Mouse (Mus musculus) spleen, postnatal 36 days (tissue): ENCODE results near the gene Rdh5.

Source experiments
- DNase-seq, 2 experiments: peaks; one replicate each; pipeline ENCODE4 v3.0.0; 2022; ENCODE audit warnings: low spot score in 2 of 2, mixed read lengths in 1 of 2

Gene Rdh5

DNA sequence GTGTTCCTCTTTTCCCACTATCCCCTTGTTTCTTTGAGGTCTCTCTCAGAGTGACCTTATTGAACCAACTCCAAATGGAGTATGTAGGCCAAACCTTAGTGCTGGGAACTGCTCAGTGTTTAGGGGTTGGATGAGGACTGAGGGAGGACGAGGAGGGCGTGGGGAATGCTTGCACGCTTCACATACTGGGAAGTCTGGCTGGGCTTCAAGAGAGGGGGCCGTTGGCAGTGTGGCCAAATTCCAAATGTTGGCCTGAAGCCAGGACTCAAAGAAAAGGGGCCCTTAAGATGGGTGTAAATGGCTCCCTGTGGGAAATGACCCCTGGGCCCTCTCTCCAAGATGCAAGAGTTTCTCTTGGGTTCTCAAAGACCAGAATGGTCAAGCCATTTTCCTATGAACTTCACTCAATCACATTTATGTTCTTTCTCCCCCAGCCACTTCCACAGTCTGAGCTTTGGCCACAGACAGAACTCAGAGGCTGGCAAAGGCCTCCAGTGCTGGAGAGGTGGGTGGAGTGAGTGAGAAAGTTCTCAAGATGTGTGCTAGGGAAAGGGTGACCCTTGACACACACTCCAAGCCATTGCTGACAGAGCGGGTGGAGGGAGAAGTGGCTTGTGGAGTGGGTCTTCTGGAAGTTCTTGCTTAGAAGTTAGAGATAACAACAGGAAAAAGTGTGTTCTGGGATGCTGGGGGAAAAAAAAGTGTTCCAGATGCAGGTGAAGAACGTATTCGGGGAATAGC, 7.1 kb upstream of the Rdh5 start:
- no peak for DNase-seq

DNA sequence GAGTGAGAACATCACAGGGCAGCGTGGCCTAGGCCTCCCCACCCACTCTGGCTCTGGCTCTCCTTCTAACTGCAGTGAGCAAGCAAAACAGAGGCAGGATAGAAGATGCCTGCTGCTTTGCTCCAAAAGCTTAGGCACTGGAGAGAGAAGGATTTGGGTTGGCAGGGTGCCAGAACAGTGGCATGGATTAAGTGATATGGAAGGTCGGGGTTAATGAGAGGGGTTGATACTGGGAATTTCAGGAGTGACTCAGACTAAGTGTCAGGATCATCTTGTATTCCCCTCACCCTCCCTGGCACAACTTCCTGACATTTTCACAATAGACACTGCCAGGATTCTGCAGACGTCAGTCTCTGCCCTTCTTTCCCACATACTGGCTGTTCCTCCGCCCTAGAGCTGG, 5.7 kb upstream of the Rdh5 start:
- DNase-seq = no peak

DNA sequence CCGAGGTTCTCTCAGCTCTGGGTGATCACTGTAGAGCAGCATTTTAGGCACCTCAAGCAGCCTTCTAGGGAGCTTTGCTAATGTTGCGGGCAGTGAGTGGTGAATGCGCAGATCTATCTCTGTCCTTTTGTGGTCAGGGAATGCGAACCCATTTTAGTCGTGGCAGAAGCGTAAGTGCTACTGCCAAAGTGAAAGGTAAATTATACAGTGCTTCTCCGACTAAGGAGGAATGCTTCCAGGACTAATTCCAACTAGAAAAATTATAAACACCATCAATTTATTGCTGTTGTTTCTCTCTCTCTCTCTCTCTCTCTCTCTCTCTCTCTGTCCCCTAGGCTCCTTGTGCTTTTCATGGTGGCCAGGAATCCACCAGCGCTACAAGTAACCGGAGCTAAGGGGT, 1.2 kb upstream of the Rdh5 start, which contains the start of gene Bloc1s1:
TSS of gene Bloc1s1 (minus strand) at position 101 of the 400 bp plus-strand sequence.
- no peak for DNase-seq

DNA sequence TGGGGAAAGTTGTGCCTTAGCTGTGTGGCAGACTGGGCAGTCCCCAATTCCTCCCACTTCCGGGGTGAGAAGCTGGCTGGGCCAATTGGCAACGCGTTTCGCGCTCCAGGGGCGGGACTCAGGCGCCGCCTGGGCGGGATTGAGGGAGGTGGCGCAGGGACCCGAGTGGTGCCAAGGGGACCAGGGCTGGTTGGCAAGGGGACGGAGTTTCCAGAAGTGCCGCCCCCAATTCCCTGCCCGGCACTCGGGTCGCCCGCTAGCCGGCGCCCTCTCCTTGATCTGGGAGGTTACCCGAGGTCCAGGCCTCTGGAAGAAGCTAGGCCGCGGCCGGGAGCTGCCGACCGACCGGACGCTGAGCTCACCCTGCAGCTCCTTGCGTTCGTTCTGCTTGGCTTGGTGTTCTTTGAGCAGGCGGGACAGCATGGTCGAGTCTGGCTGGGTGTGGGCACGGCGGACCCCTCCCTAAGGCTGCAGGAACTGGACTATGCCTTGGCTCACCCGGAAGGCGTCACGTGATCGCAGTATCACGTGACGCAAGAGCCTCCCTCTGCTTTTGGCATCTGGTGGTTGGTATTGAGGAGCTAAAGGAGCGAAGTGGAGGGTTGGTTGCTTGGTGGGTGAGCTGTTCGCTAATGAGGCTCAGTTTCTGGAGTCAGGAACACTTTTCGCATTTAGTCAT, 464 bp upstream of the Rdh5 start:
- DNase-seq = peak; percentile 91 to 93

DNA sequence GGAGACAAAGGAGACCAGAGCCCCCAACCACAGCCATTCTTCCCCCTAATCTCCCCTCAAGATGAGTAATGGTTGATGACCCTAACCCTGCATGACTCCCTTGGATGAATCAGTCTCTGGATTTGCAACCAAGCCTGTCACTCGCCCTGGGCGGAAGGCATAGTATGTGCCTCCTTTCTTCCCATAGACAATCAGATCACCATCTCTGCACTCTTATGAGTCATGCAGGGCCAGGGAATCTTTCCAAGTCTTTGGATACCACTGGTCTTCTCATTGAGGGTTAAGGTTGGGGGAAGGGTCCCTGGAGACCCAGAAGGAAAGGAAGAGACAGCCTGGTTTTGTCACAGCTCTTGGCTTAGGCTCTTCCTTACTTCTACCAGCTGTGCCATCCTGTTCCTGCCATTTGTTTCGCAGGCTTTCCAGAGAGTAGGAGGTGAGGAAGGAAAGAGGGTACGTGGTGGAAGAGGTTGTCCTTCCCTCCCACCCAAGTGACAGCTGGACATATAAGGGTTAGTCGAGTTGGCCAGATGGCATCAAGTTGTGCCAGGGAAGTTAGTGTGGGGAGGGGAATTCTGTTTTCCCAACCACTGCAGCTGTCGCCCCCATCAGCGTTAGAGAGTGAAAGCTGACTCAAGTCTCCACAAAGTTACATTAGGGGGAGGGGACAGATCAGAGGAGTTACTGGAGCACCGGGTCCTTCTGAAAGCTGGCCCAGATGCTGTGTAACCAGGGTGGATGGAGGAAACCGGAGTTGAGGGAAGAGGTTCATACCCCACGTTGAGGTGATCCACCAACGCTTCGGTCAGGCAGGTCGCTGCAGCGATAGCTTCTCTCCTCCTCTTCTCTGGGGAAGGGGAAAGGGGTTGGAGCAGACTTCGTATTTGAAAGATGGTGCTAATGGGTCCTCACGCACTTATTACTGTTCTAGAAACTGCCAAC, 536 bp downstream of the Rdh5 start:
- DNase-seq = no peak

DNA sequence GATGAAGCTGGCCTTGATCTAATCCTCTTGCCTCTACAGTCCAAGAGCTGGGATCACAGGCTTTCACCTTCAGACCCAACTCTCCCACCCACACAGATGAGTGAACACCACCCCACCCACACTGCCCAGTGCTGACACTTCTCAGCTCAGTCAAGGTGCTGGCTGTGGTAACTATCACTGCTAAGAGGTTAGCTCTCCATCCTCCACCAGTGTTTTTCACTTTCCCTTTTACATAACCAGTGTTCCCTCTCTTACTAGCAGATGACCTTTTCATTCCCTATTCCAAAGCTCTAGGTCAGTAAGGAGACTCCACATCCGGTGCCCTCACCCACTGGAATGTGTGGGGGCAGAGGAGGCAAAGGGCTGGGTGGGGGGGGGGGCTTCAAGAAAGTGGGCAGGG, 1.4 kb downstream of the Rdh5 start:
- DNase-seq = no peak

DNA sequence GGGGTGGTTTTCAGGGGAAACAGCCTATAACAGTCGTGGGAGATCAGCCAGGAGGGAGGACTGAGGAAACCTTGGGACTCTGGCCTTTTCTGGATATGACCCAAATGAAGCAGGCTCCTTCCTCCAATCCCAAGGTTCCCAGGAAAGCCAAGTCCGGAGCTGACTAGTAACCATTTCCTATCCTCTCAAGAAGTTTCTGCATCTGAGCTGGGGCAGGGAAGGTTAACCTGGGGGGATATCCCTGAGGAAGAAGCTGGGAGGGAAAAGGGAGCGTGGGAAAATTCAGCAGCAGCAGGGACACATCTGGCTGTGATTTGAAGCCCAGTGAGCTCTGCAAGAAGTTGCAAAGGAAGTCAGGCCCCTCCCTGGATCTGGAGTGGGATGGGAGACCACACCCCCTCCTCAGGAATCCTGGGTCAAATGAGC, 1.9 kb downstream of the Rdh5 start:
- DNase-seq = no peak

DNA sequence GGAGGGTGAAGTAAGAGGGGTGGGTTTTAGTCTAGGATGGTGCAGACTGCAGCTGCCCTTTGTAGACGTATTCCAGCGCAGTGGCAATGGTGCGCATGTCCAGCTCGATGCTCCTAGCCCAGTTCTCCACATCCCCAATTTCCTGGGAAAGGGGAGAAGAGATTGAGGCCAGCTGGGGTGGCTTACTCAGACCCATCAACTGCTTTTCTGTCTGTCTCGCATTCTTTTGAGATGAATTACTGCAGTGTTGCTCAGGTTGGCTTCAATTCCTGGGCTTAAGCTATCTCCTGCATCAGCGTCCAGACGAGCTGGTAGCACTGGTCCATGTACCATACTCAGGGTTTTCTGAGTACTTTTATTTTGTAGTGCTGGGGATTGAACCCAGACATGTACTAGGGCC, 2.7 kb downstream of the Rdh5 start:
- no peak for DNase-seq

DNA sequence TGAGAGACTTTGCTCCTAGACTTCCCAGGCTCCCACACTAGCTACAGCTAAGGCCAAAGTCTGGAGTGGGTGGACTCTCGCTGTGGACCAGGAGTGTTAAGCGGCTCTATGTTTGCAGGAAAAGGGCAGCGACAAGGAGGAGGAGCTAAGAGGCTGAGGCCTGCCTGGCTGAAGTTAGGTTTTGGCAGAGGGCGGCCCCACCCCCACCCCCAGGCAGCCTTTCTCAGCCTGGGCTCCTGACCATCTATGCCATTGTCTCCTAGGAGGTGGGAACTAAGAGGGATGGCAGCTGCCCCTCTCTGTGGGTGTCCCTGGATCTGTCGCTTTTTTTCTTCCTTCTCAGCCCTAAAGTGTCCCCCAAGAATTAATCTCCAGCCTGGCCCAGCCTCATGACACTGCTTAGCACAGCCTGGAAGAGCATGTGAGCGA, 3.5 kb downstream of the Rdh5 start:
- no peak for DNase-seq

DNA sequence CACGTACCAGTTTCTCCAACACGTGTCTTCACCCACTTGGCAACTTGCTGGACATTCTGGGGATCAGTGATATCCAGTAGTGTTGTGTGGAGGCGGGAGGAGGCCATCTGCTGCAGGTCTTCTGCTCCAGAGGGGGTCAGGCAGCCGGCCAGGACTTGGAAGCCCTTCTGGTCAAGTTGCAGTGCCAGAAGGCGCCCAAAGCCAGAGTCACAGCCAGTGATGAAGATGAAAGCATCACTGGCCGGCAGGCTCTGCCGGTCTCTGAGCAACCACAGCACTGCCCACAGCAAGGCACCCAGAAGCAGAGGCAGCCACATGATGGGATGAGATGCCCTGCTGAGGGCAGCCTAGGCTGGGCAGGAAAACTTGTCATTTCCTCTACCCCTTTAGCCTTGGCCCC, 4.4 kb downstream of the Rdh5 start:
- no peak for DNase-seq

DNA sequence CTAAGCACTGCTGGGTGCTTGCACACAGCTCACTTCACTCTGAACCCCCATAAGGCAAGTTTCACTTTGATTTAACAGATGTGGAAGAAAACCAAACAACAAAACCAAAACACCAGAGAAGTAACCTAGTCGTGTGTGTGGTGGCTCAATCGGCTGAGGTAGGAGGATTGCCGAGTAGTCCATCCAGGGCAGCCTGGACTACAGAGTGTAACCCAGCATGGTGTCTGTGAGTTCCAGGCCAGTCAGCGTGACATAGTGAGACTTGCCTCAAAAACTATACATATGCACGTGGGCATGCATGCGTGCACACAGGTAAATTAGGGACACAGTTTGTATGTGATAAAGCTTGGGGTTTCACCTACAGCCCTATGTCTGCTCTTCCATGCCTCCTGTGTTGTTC, 5.3 kb downstream of the Rdh5 start:
- no peak for DNase-seq

DNA sequence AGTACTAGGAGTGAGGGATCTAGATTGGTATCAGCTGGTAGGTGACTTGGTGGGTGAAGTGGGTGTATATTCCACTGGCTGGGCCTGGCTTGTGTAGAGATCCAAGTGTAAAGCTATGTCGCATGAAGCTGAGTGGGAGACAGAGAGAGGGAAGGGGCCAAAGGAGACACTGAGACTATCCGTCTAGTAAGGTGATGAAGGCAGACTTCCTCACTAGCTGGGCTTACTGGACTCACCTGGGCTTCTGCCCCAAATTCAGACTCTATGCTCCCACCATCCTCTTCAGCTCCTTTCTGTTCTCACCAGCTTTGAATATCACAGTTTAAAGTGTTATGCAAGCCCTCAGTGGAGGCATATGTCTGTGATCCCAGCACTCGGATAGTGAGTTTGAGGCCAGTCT, 6.0 kb downstream of the Rdh5 start:
- no peak for DNase-seq

DNA sequence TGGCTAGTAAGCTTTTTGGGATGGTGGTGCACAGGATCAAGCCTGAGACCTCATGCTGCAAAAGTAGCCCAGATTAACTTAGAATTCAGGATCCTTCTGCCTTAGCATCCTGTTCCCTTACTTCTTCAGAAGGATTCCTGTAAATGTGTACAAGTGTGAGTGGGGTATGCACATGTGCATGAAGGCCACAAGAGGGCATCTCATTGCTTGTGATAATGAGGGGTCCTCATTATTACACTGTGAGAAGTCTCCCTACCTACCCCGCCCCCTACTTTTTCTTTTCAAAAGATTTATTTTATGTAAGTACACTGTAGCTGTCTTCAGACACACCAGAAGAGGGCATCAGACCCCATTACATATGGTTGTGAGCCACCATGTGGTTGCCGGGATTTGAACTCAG, 7.1 kb downstream of the Rdh5 start:
- no peak for DNase-seq

DNA sequence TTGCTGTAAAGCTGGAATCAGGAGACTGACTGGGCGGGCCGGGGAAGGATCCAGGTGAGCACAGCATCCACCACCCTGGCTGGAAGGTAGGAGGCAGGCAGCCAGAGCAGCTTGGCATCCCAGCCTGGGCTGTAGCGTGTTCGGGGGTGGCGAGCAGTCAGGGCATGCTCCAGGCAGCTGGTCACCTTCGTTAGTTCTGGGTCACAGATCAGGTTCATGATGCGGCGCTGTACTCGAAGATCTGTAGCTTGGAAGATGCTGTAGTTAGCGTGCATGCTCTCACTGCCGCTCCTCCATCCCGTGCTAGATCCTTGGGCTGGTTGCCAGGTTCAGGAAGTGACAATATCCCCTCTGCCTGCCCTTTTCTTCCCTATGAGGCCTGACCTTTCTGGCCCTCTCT, 9.0 kb downstream of the Rdh5 start:
- DNase-seq = no peak

DNA sequence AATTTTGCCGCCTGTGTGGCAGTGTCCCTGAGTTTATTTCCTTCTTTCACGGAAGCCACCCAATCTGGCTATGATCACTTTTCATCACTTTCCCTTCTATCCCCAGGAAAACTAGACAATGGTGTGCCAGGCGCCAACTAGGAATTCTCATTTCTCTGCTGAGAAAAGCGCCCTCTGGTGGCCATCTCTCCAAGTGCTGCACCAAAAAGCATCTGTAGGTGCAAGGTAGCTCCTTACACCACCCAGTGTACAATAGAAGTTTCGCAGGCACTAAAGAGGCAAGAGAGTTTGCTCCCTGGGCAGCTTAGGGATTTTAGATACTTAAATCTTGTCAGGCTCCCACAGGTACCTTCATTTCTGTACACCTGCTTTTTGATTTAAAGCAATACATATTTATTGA, 9.5 kb downstream of the Rdh5 start:
- peak; percentile 63 to 72 for DNase-seq

DNA sequence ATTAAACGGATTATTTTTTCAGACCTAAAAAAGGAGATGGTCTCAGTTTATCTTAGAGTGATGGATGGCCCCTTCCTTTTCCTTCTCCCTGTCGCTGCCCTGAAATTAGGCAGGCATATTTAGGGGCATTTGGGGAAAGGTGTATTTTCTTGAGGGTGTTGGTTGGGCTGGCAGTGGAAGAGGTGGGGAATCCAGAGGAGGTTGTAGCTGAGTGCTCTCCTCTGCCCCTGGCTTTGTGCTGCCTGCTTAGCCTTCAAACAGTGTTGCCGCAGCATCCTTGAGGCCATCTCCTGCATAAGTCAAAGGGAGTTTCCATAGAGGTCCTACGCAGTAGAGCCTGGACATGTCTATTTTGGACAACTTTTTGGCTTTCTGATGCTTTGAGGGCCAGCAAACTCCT, 9.9 kb downstream of the Rdh5 start:
- DNase-seq = no peak

DNA sequence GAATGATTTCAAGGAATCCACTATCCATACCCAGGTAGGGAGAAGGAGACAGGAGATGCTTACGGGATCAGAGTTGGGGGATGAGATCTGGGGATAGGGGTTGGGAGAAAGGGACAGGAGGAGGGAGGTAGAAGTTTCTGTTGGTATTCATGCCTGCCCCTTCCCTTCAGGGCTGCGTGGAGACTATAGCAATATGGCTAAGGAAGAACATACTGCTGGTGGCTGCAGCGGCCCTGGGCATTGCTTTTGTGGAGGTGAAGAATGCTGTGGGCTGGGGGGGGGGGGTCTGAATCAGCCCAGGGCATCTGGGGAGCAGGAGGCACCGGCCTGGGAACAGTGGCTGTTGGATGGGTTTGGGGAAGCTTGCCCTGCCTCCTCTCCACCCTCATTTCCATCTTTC, 10.4 kb downstream of the Rdh5 start:
- no peak for DNase-seq

DNA sequence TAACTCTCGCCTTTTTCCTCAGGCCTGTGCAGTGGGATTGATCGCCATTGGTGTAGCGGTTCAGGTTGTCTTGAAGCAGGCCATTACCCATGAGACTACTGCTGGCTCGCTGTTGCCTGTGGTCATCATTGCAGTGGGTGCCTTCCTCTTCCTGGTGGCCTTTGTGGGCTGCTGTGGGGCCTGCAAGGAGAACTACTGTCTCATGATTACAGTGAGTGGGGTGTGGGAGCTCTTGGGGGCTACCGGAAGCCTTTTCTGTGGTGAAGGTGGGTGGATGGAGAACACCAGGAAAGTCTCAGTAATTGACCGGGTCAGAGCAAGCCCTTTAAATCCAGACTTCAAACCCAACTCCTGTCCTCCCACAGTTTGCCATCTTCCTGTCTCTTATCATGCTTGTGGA, 11.3 kb downstream of the Rdh5 start:
- DNase-seq = no peak

DNA sequence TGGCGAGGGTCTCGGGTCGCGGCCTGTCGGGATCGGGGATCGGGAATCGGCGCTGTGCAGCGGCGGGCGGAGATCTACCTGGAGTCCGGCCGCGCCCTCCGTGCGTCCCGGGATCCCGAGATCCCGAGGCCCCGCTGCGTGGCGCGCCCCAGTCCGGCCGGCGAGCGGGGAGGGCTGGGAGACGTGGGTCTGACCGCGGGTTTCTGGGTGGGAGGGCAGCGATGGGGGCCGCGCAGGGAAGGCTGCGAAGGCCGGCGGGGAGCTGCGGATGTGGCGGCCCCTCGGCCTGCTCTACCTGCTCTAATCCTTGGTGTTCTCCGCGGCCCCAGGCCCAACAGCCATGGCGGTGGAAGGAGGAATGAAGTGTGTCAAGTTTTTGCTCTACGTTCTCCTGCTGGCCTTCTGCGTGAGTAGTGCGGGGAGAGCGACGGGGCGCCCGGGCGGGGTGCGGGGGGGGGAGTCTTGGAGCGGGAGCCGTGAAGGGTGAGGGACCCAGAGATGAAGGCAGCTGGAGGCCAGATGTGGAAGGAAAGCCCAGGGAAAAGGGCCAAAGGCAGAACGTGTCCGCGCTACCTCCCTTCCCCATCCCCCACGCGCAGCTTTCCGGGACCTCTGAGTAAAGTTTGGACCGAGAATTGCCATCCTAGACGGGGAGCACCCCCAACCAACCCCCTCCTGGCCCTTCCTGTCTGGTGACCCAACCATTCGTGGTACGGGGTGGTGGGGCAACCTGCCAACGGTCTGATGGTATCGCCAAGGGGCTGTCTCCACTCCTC, 12.4 kb downstream of the Rdh5 start:
- DNase-seq = no peak

DNA sequence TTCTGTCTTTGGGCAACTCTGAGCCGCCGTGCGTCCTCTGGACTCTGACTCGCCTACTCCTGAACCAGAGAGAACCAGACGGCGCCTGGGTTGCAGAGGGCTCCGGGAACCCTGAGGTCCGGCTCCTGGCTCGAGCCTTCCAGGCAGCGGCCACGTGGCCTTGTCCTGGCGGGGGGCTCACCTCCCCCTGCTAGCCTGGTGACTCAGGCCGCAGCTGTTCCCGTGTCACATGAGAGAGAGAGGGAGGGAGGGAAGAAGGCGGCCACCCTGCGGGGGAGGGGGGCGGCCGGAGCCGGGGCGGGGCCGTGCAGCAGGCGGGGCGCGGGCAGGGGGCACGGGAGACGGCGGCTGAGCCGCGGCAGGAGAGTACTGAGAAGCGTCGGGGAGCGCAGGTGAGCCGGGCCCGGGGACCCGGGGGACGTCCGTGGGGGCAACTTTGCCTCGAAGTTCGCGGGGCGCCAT, 13.1 kb downstream of the Rdh5 start:
- DNase-seq = peak in 1 of 2 experiments; percentile 37

DNA sequence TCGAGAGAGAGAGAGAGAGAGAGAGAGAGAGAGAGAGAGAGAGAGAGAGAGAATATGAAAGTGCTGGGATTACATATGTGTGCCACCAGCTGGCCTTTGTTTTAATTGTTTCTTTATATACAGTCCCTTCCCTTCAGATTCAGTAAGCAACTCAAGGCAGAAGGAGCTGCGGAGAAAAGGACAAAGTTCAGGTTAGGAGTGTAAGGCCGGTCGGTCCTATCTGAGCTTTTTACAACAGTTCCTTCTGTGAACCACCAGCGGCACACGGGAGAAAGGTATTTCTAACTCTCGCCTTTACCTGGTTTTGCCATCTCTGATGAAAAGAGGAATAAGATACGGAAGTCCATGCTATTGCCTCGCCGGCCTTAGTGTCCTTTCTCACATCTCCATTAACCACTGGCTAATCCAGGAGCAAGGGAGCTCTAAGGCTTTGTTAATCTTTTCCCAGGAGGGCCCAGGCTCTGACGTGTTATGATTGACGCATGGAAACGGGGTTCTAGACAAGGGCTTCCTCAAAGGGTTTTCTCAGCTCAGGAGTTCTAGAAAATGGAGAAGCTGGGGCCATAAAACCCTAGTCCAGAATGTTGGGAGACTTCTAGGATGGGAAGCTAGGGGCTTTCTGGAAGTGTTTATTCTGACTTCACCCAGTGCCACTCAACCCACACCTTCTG, 13.8 kb downstream of the Rdh5 start:
- no peak for DNase-seq
